Mouse (Mus musculus): ENCODE data around the gene Osbpl3. TPM values are rescaled to one million over a fixed set of nuclear protein-coding genes. Genes with fewer than 3 reads are reported as not detected.

The Osbpl3 gene
- total and polyA plus RNA-seq, 2 experiments: 0.15 to 0.83 TPM

- 85% methylated on average over 7 of the region's 7 CpGs for WGBS
- no peak for DNase-seq (ENCODE audit: extremely low read depth, low read depth, low spot score)
- TF ChIP-seq CTCF (IDR thresholded peaks at IDR 0.05; ENCODE audit: low read depth, low read length) (peak; percentile 16; the same call in 1 of the 2 replicates), POLR2A (IDR thresholded peaks at IDR 0.05; ENCODE audit: extremely low read depth, insufficient read depth, low read length) (no peak)
- H3K27me3 ChIP-seq (ENCODE audit: control insufficient read depth, insufficient read depth, low read length): no peaks in the 10 kb centered on the region
- no peaks in the 10 kb centered on the region for H3K4me1 ChIP-seq (ENCODE audit: control insufficient read depth, insufficient read depth, low read length)
- no peaks in the 10 kb centered on the region for H3K79me2 ChIP-seq (ENCODE audit: control insufficient read depth, insufficient read depth, low read length)
- H3K27ac ChIP-seq (replicated peaks; ENCODE audit: insufficient read depth, low read depth, low read length): no peak overlapping the region
- H3K9ac ChIP-seq (ENCODE audit: low read depth, low read length): no peak overlapping the region
- no peaks in the 10 kb centered on the region for H3K36me3 ChIP-seq (ENCODE audit: control insufficient read depth, insufficient read depth, low read length)
- H3K4me3 ChIP-seq (ENCODE audit: insufficient read depth, low read depth, low read length): no peak overlapping the region
Measured at GRCm38 (mm10) chr6:50299071-50299470, 156.9 kb downstream of the Osbpl3 start.

- no peak overlapping the region for H3K4me3 ChIP-seq (ENCODE audit: insufficient read depth, low read depth, low read length)
- TF ChIP-seq POLR2A (IDR thresholded peaks at IDR 0.05; ENCODE audit: extremely low read depth, insufficient read depth, low read length) (no peak), CTCF (IDR thresholded peaks at IDR 0.05; ENCODE audit: low read depth, low read length) (no peak)
- H3K27ac ChIP-seq (replicated peaks; ENCODE audit: insufficient read depth, low read depth, low read length): no peak overlapping the region
- no peak overlapping the region for H3K9ac ChIP-seq (ENCODE audit: low read depth, low read length)
- no peaks in the 10 kb centered on the region for H3K27me3 ChIP-seq (ENCODE audit: control insufficient read depth, insufficient read depth, low read length)
- WGBS: 81% methylated on average over 9 of the region's 9 CpGs
- H3K4me1 ChIP-seq (ENCODE audit: control insufficient read depth, insufficient read depth, low read length): no peaks in the 10 kb centered on the region
- DNase-seq (ENCODE audit: extremely low read depth, low read depth, low spot score): peak; percentile 12
- no peaks in the 10 kb centered on the region for H3K79me2 ChIP-seq (ENCODE audit: control insufficient read depth, insufficient read depth, low read length)
- no peaks in the 10 kb centered on the region for H3K36me3 ChIP-seq (ENCODE audit: control insufficient read depth, insufficient read depth, low read length)
Measured at GRCm38 (mm10) chr6:50297671-50298070, 158.3 kb downstream of the Osbpl3 start.

- Histone ChIP-seq H3K79me2 (ENCODE audit: control insufficient read depth, insufficient read depth, low read length) (no peaks in the 10 kb centered on the region), H3K27me3 (ENCODE audit: control insufficient read depth, insufficient read depth, low read length) (no peaks in the 10 kb centered on the region), H3K4me1 (ENCODE audit: control insufficient read depth, insufficient read depth, low read length) (no peaks in the 10 kb centered on the region), H3K36me3 (ENCODE audit: control insufficient read depth, insufficient read depth, low read length) (no peaks in the 10 kb centered on the region), H3K9ac (ENCODE audit: low read depth, low read length) (no peak overlapping the region), H3K27ac (replicated peaks; ENCODE audit: insufficient read depth, low read depth, low read length) (no peak overlapping the region), H3K4me3 (ENCODE audit: insufficient read depth, low read depth, low read length) (no peak overlapping the region)
- TF ChIP-seq POLR2A (IDR thresholded peaks at IDR 0.05; ENCODE audit: extremely low read depth, insufficient read depth, low read length) (no peak), CTCF (IDR thresholded peaks at IDR 0.05; ENCODE audit: low read depth, low read length) (no peak)
- no peak for DNase-seq (ENCODE audit: extremely low read depth, low read depth, low spot score)
- 78% methylated on average over 10 of the region's 10 CpGs for WGBS
Measured at GRCm38 (mm10) chr6:50295136-50295535, 160.9 kb downstream of the Osbpl3 start.

GRCm38 (mm10) chr6:50294128-50294527, 161.9 kb downstream of the Osbpl3 start:
- H3K27me3 ChIP-seq (ENCODE audit: control insufficient read depth, insufficient read depth, low read length): no peaks in the 10 kb centered on the region
- DNase-seq (ENCODE audit: extremely low read depth, low read depth, low spot score): peak; percentile 74
- no peak overlapping the region for H3K9ac ChIP-seq (ENCODE audit: low read depth, low read length)
- H3K4me3 ChIP-seq (ENCODE audit: insufficient read depth, low read depth, low read length): no peak overlapping the region
- no peaks in the 10 kb centered on the region for H3K79me2 ChIP-seq (ENCODE audit: control insufficient read depth, insufficient read depth, low read length)
- WGBS: 49% methylated on average over 1 of the region's 1 CpGs
- TF ChIP-seq CTCF (IDR thresholded peaks at IDR 0.05; ENCODE audit: low read depth, low read length) (peak; percentile 57), POLR2A (IDR thresholded peaks at IDR 0.05; ENCODE audit: extremely low read depth, insufficient read depth, low read length) (no peak)
- H3K4me1 ChIP-seq (ENCODE audit: control insufficient read depth, insufficient read depth, low read length): no peaks in the 10 kb centered on the region
- no peak overlapping the region for H3K27ac ChIP-seq (replicated peaks; ENCODE audit: insufficient read depth, low read depth, low read length)
- no peaks in the 10 kb centered on the region for H3K36me3 ChIP-seq (ENCODE audit: control insufficient read depth, insufficient read depth, low read length)

- 66% methylated on average over 4 of the region's 4 CpGs for WGBS
- TF ChIP-seq CTCF (IDR thresholded peaks at IDR 0.05; ENCODE audit: low read depth, low read length) (no peak), POLR2A (IDR thresholded peaks at IDR 0.05; ENCODE audit: extremely low read depth, insufficient read depth, low read length) (no peak)
- DNase-seq (ENCODE audit: extremely low read depth, low read depth, low spot score): no peak
Measured at GRCm38 (mm10) chr6:50291650-50292049, 164.4 kb downstream of the Osbpl3 start.

GRCm38 (mm10) chr6:50286881-50287280, 169.1 kb downstream of the Osbpl3 start:
- TF ChIP-seq CTCF (IDR thresholded peaks at IDR 0.05; ENCODE audit: low read depth, low read length) (no peak), POLR2A (IDR thresholded peaks at IDR 0.05; ENCODE audit: extremely low read depth, insufficient read depth, low read length) (no peak)
- Histone ChIP-seq H3K27ac (replicated peaks; ENCODE audit: insufficient read depth, low read depth, low read length) (no peak overlapping the region), H3K27me3 (ENCODE audit: control insufficient read depth, insufficient read depth, low read length) (no peaks in the 10 kb centered on the region), H3K9ac (ENCODE audit: low read depth, low read length) (no peak overlapping the region), H3K36me3 (ENCODE audit: control insufficient read depth, insufficient read depth, low read length) (no peaks in the 10 kb centered on the region), H3K79me2 (ENCODE audit: control insufficient read depth, insufficient read depth, low read length) (no peaks in the 10 kb centered on the region), H3K4me3 (ENCODE audit: insufficient read depth, low read depth, low read length) (no peak overlapping the region), H3K4me1 (ENCODE audit: control insufficient read depth, insufficient read depth, low read length) (no peaks in the 10 kb centered on the region)
- DNase-seq (ENCODE audit: extremely low read depth, low read depth, low spot score): no peak
- 95% methylated on average over 3 of the region's 3 CpGs for WGBS

More at GRCm38 (mm10) chr6:50291650-50292049, 164.4 kb downstream of the Osbpl3 start:
- no peak overlapping the region for H3K9ac ChIP-seq (ENCODE audit: low read depth, low read length)
- H3K27ac ChIP-seq (replicated peaks; ENCODE audit: insufficient read depth, low read depth, low read length): no peak overlapping the region
- no peaks in the 10 kb centered on the region for H3K4me1 ChIP-seq (ENCODE audit: control insufficient read depth, insufficient read depth, low read length)
- no peak overlapping the region for H3K4me3 ChIP-seq (ENCODE audit: insufficient read depth, low read depth, low read length)
- no peaks in the 10 kb centered on the region for H3K79me2 ChIP-seq (ENCODE audit: control insufficient read depth, insufficient read depth, low read length)
- H3K36me3 ChIP-seq (ENCODE audit: control insufficient read depth, insufficient read depth, low read length): no peaks in the 10 kb centered on the region
- no peaks in the 10 kb centered on the region for H3K27me3 ChIP-seq (ENCODE audit: control insufficient read depth, insufficient read depth, low read length)
